Mouse (Mus musculus) forebrain, embryonic 10.5 days (tissue): ENCODE results near the gene Plxnd1. TPM values are rescaled to one million over a fixed set of nuclear protein-coding genes. Genes with fewer than 3 reads are reported as not detected.

Source experiments
- DNase-seq: peaks from one replicate; pipeline ENCODE4 v3.0.0-alpha.2; 2017; ENCODE audit warnings: low spot score; ENCODE audit errors: extremely low spot score
- H3K27ac ChIP-seq: fragments of 300-500 bp; sonication (generic); 2 replicates; pipeline ENCODE4 v1.5.1; 2016; ENCODE audit warnings: mild to moderate bottlenecking
- H3K27me3 ChIP-seq: fragments of 300-500 bp; sonication (generic); 2 replicates; pipeline ENCODE4 v1.6.1; 2016; ENCODE audit warnings: mild to moderate bottlenecking; ENCODE audit not compliant: poor library complexity, severe bottlenecking
- H3K36me3 ChIP-seq: fragments of 300-500 bp; sonication (generic); replicated peaks from 2 replicates; pipeline ENCODE4 v1.6.1; 2016; ENCODE audit warnings: mild to moderate bottlenecking, moderate library complexity
- H3K4me1 ChIP-seq: fragments of 300-500 bp; sonication (generic); 2 replicates; pipeline ENCODE4 v1.6.1; 2016
- H3K4me3 ChIP-seq: fragments of 300-500 bp; sonication (generic); 2 replicates; pipeline ENCODE4 v1.5.1; 2016; ENCODE audit warnings: mild to moderate bottlenecking, moderate library complexity
- H3K9me3 ChIP-seq: fragments of 300-500 bp; sonication (generic); 2 replicates; pipeline ENCODE4 v1.6.1; 2016; ENCODE audit warnings: mild to moderate bottlenecking, moderate library complexity
- WGBS: fragments of 180-500 bp; shearing (Covaris S2); methylation state at CpG from one replicate; pipeline ENCODE4 v1.1.7; 2016; 5-methylcytosine and 5-hydroxymethylcytosine counted together
- polyA plus RNA-seq: library from polyadenylated mRNA; unstranded; fragments of >200 nt; fragmentation: Nextera tagmentation; extraction: Ambion mirVana; gene quantifications from 2 replicates; pipeline ENCODE4 v1.2.1, GENCODE M21; 2016

The Plxnd1 gene
- polyA plus RNA-seq, 1 experiment from 2014 or later: 23.9 TPM

- H3K27ac ChIP-seq: 0 out of 2 replicates have a peak overlapping the region, but pooled peaks have one; percentile 26
- H3K9me3 ChIP-seq: no peaks in the 10 kb centered on the region
- H3K27me3 ChIP-seq: peaks cover 59% of the 10 kb centered on the region
- H3K36me3 ChIP-seq: no peaks in the 10 kb centered on the region
- WGBS: 34% methylated on average over 6 of the region's 6 CpGs
- no peak overlapping the region for H3K4me3 ChIP-seq
- no peak for DNase-seq
- H3K4me1 ChIP-seq: peaks cover 76% of the 10 kb centered on the region
These were observed 1.5 kb upstream of the Plxnd1 start for GRCm38 (mm10) chr6:115996171-115996851.

DNA sequence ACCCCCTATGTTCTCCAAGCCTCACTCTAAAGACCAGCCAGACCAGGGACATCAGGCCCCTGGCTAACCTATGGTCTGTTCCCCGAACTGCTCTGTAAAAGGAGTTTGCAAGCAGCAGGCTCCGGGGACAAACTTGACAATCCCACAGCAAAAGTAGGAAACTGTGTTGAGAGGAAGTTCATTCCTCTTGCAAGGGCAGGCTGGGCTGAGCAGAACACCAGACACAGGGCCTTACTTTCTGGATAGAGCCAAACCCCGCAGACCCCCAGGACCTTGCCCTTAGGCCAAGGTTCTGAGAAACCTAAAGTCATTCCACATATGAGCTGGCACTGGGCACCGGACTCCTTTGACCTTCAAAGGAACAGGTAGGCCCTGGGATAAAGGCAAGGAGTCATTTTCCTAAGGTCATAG is 731 bp upstream of the Plxnd1 start:
- Histone ChIP-seq H3K4me1 (peaks cover 80% of the 10 kb centered on the region), H3K4me3 (peak overlapping the region; percentile 62), H3K27me3 (peaks cover 66% of the 10 kb centered on the region), H3K27ac (peak overlapping the region; percentile 75), H3K36me3 (no peaks in the 10 kb centered on the region), H3K9me3 (no peaks in the 10 kb centered on the region)
- WGBS: 58% methylated on average over 4 of the region's 4 CpGs
- no peak for DNase-seq

GRCm38 (mm10) chr6:115994146-115994876 is 494 bp downstream of the Plxnd1 start:
- H3K9me3 ChIP-seq: no peaks in the 10 kb centered on the region
- peaks cover 78% of the 10 kb centered on the region for H3K27me3 ChIP-seq
- H3K27ac ChIP-seq: peak overlapping the region; percentile 75
- H3K4me3 ChIP-seq: peak overlapping the region; percentile 62
- under 1% methylated on average over 93 of the region's 93 CpGs for WGBS
- no peaks in the 10 kb centered on the region for H3K36me3 ChIP-seq
- H3K4me1 ChIP-seq: peaks cover 80% of the 10 kb centered on the region
- no peak for DNase-seq

GRCm38 (mm10) chr6:115993463-115994145 is 1.2 kb downstream of the Plxnd1 start:
- WGBS: 2% methylated on average over 86 of the region's 86 CpGs
- no peak for DNase-seq

DNA sequence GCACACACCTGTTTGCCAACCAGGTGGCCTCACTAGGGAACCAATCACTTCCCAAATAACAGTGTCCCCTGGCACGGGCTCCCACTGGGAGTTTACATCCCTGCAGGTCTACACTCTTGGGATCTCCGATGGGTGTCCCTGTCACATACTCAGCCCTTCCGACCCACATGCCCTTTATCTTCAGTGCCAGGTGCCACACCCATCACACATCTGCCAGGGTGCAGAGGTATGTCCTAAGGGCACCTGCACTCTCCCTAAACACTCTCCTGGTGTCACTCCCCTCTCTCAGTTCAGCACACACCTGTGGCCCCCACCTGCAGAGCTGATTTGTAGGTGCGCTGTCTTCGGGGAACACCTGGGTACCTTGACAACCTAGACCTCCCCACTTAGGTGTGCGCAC is 1.8 kb downstream of the Plxnd1 start:
- Histone ChIP-seq H3K27me3 (peaks cover 87% of the 10 kb centered on the region), H3K9me3 (no peaks in the 10 kb centered on the region), H3K4me3 (peak overlapping the region; percentile 62), H3K4me1 (peaks cover 72% of the 10 kb centered on the region), H3K36me3 (no peaks in the 10 kb centered on the region), H3K27ac (peak overlapping the region; percentile 75; the same call in 1 of the 2 replicates)
- DNase-seq: no peak
- WGBS: 44% methylated on average over 6 of the region's 6 CpGs

More at GRCm38 (mm10) chr6:115993463-115994145, 1.2 kb downstream of the Plxnd1 start:
- H3K36me3 ChIP-seq: no peaks in the 10 kb centered on the region
- no peaks in the 10 kb centered on the region for H3K9me3 ChIP-seq
- H3K27ac ChIP-seq: peak overlapping the region; percentile 75
- peaks cover 78% of the 10 kb centered on the region for H3K4me1 ChIP-seq
- peaks cover 85% of the 10 kb centered on the region for H3K27me3 ChIP-seq
- peak overlapping the region; percentile 62 for H3K4me3 ChIP-seq

- peak overlapping the region; percentile 62 for H3K4me3 ChIP-seq
- DNase-seq: no peak
- H3K27ac ChIP-seq: peak overlapping the region; percentile 45
- no peaks in the 10 kb centered on the region for H3K36me3 ChIP-seq
- peaks cover 87% of the 10 kb centered on the region for H3K27me3 ChIP-seq
- peaks cover 71% of the 10 kb centered on the region for H3K4me1 ChIP-seq
- WGBS: 25% methylated on average over 10 of the region's 10 CpGs
- no peaks in the 10 kb centered on the region for H3K9me3 ChIP-seq
These were observed 2.8 kb downstream of the Plxnd1 start for GRCm38 (mm10) chr6:115991881-115992620.

DNA sequence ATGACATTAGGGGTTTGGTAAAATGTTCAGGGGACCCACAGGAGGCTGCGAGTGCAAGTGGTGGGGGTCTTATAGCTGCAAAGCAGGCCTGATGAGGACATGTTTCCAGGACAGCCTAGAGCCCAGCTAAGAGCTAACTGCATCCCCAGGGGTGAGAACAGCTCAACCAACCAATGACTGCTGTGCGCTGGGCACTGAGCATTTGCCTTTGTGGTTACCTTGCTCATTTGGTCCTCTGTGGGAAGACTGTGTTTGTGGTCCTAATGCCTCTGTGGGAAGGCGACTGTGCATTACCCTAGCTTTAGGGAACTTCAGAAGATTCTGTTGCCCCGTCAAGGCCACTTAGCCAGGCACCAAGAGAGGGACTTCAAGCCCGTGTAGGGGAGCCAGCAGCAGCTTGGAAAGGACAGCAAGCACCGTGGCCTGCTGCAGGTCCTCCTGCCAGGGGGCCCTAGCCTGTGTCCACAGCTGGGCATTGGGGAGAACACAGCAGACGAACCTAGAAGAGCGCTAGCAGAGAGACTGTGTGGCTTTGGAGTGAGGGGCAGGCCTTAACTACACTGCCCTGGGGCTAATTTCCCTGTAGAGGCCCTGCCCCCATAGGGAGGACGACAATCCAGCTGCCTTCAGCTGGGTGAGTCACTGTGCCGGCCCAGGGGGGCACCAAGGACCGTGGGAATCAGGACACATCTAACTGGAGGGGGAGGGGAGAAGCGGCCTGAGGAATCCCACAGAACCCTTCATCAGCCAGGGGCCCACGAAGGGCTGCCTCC is 3.5 kb downstream of the Plxnd1 start:
- Histone ChIP-seq H3K9me3 (no peaks in the 10 kb centered on the region), H3K4me1 (peaks cover 71% of the 10 kb centered on the region), H3K4me3 (peak overlapping the region; percentile 62), H3K27ac (peak overlapping the region; percentile 45), H3K27me3 (peaks cover 87% of the 10 kb centered on the region), H3K36me3 (no peaks in the 10 kb centered on the region)
- DNase-seq: no peak
- 30% methylated on average over 13 of the region's 13 CpGs for WGBS

- peaks cover 71% of the 10 kb centered on the region for H3K4me1 ChIP-seq
- H3K36me3 ChIP-seq: no peaks in the 10 kb centered on the region
- H3K9me3 ChIP-seq: no peaks in the 10 kb centered on the region
- H3K27me3 ChIP-seq: peaks cover 87% of the 10 kb centered on the region
- no peak overlapping the region for H3K27ac ChIP-seq
- no peak for DNase-seq
- peak overlapping the region; percentile 62 for H3K4me3 ChIP-seq
- WGBS: 85% methylated on average over 9 of the region's 9 CpGs
These were observed 4.3 kb downstream of the Plxnd1 start for GRCm38 (mm10) chr6:115990479-115990878.

DNA sequence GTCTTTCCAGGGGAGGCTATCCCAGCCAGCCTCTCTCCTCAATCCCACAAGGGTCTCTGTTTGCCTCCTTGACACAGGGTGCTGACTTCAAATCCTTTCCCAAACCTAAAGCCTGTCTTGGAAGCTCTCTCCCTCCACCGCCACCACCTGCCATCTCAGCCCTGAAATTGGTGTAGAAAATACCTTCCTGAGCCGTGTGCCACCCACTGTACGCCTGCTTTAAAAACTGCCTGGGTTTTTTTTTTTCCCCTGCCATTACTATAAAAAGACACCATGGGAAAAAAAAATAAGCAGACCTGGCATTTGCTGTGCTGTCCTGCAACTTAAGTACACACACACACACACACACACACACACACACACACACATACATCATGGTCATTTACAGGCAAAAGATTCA is 4.7 kb downstream of the Plxnd1 start:
- Histone ChIP-seq H3K27me3 (peaks cover 85% of the 10 kb centered on the region), H3K4me1 (peaks cover 72% of the 10 kb centered on the region), H3K4me3 (peak overlapping the region; percentile 62; the same call in 1 of the 2 replicates), H3K27ac (no peak overlapping the region), H3K9me3 (no peaks in the 10 kb centered on the region), H3K36me3 (no peaks in the 10 kb centered on the region)
- WGBS: 84% methylated on average over 3 of the region's 3 CpGs
- no peak for DNase-seq

DNA sequence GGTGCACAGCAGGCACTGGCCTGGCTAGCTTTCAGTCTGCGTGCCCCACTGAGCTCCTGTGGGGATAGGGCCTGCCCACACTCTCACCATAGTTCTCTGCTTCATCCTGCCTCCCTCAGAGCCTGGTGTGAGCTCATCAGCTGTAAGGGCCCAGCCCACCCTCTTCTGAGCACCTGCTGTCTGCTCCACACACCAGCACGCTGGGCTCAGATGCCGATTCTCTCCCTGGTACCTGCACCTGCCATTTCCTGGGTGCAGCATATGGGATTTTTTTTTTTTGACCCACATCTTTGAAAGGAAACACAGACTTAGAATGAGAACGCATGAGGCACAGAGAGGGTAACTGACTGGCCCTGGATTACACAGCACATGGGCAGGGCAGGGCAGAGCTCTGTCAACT is 5.2 kb downstream of the Plxnd1 start:
- Histone ChIP-seq H3K27me3 (peaks cover 89% of the 10 kb centered on the region), H3K9me3 (no peaks in the 10 kb centered on the region), H3K4me3 (peak overlapping the region; percentile 62), H3K4me1 (peaks cover 74% of the 10 kb centered on the region), H3K36me3 (no peaks in the 10 kb centered on the region), H3K27ac (no peak overlapping the region)
- WGBS: 80% methylated on average over 4 of the region's 4 CpGs
- no peak for DNase-seq

GRCm38 (mm10) chr6:115989032-115989431 is 5.8 kb downstream of the Plxnd1 start:
- WGBS: 80% methylated on average over 5 of the region's 5 CpGs
- Histone ChIP-seq H3K4me1 (peaks cover 74% of the 10 kb centered on the region), H3K9me3 (no peaks in the 10 kb centered on the region), H3K4me3 (peak overlapping the region; percentile 62), H3K27ac (no peak overlapping the region; the same call in 1 of the 2 replicates), H3K27me3 (peaks cover 84% of the 10 kb centered on the region), H3K36me3 (no peaks in the 10 kb centered on the region)
- DNase-seq: no peak
